Mouse (Mus musculus) brown adipose tissue, adult 24 weeks (tissue): ENCODE results near the gene Ttbk1. TPM values are rescaled to one million over a fixed set of nuclear protein-coding genes. Genes with fewer than 3 reads are reported as not detected.

Source experiments
- H3K27ac ChIP-seq: fragments of 200-500 bp; replicated peaks from 2 replicates; pipeline ENCODE4 v1.5.1; 2012; ENCODE audit warnings: low read depth, mild to moderate bottlenecking, low read length
- H3K4me1 ChIP-seq: fragments of 200-500 bp; 2 replicates; pipeline ENCODE4 v1.6.1; 2012; ENCODE audit warnings: low read length, mixed read lengths; ENCODE audit not compliant: control insufficient read depth, insufficient read depth, insufficient read length
- H3K4me3 ChIP-seq: fragments of 200-500 bp; 2 replicates; pipeline ENCODE4 v1.5.1; 2012; ENCODE audit warnings: low read depth, mild to moderate bottlenecking, low read length, moderate library complexity; ENCODE audit not compliant: insufficient read depth
- polyA plus RNA-seq: library from polyadenylated mRNA; stranded (reverse); fragments of >200 nt; gene quantifications from 2 replicates; pipeline ENCODE4 v1.2.4, GENCODE M21; 2012; ENCODE audit not compliant: missing spikeins, insufficient read depth, insufficient read length

The Ttbk1 gene
- polyA plus RNA-seq, 1 experiment, result not detected

- Histone ChIP-seq H3K27ac (no peak overlapping the region), H3K4me3 (no peak overlapping the region), H3K4me1 (peaks cover 3% of the 10 kb centered on the region; the same call in 1 of the 2 replicates)
Observed at GRCm38 (mm10) chr17:46453970-46454411, 33.5 kb downstream of the Ttbk1 start.

GRCm38 (mm10) chr17:46453302-46453948, 34.0 kb downstream of the Ttbk1 start:
- Histone ChIP-seq H3K4me1 (peaks cover 3% of the 10 kb centered on the region; the same call in 1 of the 2 replicates), H3K27ac (no peak overlapping the region), H3K4me3 (no peak overlapping the region)

DNA sequence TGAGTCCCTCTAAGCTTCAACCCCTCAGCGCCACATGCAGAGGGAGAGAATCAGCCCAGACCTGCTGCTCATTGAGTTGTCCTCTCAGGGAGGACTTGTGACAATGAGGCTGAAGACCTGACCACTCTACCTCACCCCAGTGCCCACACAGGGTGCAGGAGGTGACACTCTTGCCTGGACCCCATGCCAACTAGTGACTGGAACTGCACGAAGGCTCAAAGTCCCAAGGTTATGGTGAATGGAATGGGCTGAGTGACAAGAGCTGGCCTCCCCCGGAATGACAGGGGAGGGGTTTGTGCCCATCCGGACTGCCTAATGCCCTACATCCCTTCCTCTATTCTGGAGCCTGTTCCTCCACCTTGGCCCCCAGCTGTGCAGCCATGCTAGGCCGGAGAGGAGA, 34.8 kb downstream of the Ttbk1 start:
- H3K4me1 ChIP-seq, result peaks cover 3% of the 10 kb centered on the region; the same call in 1 of the 2 replicates
- no peak overlapping the region for H3K4me3 ChIP-seq
- no peak overlapping the region for H3K27ac ChIP-seq

GRCm38 (mm10) chr17:46446264-46446663, 41.2 kb downstream of the Ttbk1 start:
- Histone ChIP-seq H3K4me3 (no peak overlapping the region), H3K4me1 (no peaks in the 10 kb centered on the region), H3K27ac (no peak overlapping the region)

- H3K27ac ChIP-seq, result no peak overlapping the region
Observed at GRCm38 (mm10) chr17:46444839-46445579, 42.5 kb downstream of the Ttbk1 start.

GRCm38 (mm10) chr17:46439176-46439575, 48.3 kb downstream of the Ttbk1 start:
- no peak overlapping the region for H3K4me3 ChIP-seq
- no peaks in the 10 kb centered on the region for H3K4me1 ChIP-seq
- H3K27ac ChIP-seq, result no peak overlapping the region

More at GRCm38 (mm10) chr17:46444839-46445579, 42.5 kb downstream of the Ttbk1 start:
- H3K4me3 ChIP-seq, result no peak overlapping the region
- H3K4me1 ChIP-seq, result no peaks in the 10 kb centered on the region

DNA sequence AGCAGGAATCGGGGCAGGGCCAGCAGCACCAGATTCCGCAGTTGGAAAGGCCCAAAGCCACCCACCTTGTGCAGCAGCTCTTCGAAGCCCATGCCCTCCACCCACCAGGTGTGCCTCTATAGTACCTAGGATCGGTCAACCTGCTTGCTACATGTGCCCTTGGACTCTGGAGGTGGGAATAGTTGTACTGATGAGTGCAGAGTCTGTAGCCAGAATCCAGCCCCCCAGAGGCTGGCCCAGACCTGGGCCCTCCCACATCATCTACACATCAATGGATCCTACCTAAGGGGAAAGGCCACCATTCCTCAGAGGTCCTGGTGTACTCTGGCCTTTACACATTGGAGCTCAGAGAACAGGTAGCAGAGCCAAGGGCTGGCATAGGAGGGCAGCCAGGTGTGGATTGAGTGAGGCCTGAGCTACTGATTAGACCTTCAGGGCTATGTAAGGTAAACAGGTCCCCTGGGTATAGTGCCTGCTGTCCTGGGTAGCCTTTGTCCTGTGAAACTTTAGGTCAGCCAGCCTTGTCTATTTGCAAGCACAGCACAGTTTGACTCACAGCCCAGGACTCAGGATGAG, 49.1 kb downstream of the Ttbk1 start, which contains the start of gene Slc22a7:
Slc22a7 (minus strand) TSS at position 160 of the 576 bp plus-strand sequence.
- Histone ChIP-seq H3K4me3 (no peak within 1 kb of the TSS), H3K27ac (no peak within 1 kb of the TSS)

DNA sequence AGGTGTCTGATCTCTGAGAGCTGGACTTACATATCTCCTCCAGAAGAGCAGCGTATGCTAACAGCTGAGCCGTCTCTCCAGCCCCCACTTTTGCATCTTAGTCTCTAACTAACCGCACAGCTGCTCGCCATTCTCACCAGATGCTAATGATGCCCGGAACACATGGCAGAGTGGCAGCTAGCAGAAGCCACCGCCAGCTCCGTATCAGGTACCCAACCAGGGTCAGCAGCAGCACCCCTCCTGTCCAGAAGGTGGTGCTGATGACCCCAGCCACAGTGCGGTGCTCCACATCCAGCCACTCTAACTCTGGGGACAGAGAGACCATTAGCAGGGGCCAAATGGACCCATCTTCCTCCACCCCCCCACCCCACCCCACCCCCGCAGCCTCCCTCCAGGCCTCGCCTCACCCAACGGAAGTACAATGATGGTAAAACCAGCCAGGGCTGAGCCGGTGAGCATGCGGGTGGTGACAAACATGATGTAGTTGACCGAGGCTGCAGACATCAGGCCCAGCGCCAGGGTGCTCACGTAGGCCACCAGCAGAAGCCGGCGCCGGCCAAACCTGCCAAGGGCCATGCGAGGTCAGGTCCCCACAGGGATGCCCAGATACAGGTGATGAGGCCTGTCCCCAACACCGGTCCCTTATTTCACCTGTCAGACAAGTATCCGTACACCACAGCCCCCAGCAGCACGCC, 50.7 kb downstream of the Ttbk1 start:
- no peak overlapping the region for H3K27ac ChIP-seq
- H3K4me1 ChIP-seq, result no peaks in the 10 kb centered on the region
- no peak overlapping the region for H3K4me3 ChIP-seq

More for the DNA sequence above, 49.1 kb downstream of the Ttbk1 start, which contains the start of gene Slc22a7:
- H3K4me1 ChIP-seq, result no peaks in the 10 kb centered on the region

DNA sequence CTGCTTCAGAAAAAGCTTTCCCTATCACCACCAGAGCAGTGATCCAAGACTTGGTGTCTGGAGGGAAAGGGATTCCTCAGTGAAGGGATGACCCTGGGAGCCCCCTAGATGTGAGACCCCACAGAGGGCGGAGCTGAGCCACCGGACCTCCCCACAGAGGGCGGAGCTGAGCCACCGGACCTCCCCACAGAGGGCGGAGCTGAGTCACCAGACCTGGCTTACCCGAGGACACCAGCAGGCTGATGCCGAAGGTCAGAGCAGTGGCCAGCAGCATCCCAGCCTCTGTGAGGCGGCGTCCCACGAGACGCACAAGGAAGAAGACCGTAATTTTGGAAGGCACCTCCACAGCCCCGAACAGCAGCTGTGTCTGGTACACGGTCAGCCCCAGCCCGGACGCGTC, 53.8 kb downstream of the Ttbk1 start:
- H3K4me1 ChIP-seq, result 0 out of 2 replicates have a peak, but pooled peaks cover 3% of the 10 kb centered on the region
- no peak overlapping the region for H3K27ac ChIP-seq
- H3K4me3 ChIP-seq, result no peak overlapping the region

GRCm38 (mm10) chr17:46428761-46429414, 58.6 kb downstream of the Ttbk1 start, which contains the start of gene Crip3:
Crip3 (plus strand) TSS chr17:46428926.
- peaks cover 5% of the 10 kb centered on the region; the same call in 1 of the 2 replicates for H3K4me1 ChIP-seq
- H3K27ac ChIP-seq, result no peak within 1 kb of the TSS
- no peak within 1 kb of the TSS for H3K4me3 ChIP-seq

- Histone ChIP-seq H3K4me1 (peaks cover 5% of the 10 kb centered on the region; the same call in 1 of the 2 replicates), H3K4me3 (no peak overlapping the region), H3K27ac (no peak overlapping the region)
Observed at GRCm38 (mm10) chr17:46426496-46426895, 61.0 kb downstream of the Ttbk1 start.

- H3K4me3 ChIP-seq, result no peak overlapping the region
- H3K27ac ChIP-seq, result no peak overlapping the region
- H3K4me1 ChIP-seq, result no peaks in the 10 kb centered on the region
Observed at GRCm38 (mm10) chr17:46419717-46420116, 67.8 kb downstream of the Ttbk1 start.

DNA sequence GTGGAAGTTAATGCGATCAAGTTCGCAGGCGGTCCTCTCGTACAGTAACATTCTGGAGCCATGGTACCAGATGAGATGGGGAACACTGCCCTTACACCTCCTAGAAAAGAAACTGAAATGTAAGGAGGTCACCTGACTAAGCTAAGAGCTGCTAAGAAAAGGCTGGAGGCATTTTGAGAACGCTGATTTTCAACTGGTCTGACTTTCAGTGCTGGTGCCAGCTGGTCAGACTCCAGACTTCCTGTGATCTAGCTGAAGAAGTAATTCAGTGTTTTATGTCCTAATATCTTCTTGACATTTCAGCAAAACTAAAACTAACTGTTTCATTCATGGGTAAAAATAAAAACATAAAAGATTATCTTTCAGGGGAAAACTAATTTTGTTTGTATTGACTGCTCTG, 68.8 kb downstream of the Ttbk1 start:
- no peak overlapping the region for H3K27ac ChIP-seq
- H3K4me1 ChIP-seq, result no peaks in the 10 kb centered on the region
- no peak overlapping the region for H3K4me3 ChIP-seq

DNA sequence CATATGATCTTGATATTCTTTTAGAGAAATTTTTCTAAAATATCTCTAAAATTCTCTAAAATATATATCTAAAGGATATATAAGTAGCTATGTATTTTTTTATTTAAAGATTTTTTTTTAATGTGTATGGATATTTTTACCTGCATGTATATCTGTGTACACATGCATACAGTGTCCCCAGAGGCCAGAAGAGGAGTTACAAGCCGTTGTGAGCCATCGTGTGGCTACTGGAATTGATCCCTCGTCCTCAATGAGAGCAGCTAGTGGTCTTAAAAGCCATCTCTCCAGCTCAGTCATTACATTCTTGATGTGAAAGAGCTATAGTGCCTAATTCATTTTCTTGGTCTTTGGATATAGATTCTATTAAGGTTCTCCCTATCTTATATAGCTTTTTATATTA, 79.0 kb downstream of the Ttbk1 start:
- no peaks in the 10 kb centered on the region for H3K4me1 ChIP-seq
- H3K27ac ChIP-seq, result no peak overlapping the region
- no peak overlapping the region for H3K4me3 ChIP-seq
